Mouse (Mus musculus) heart, postnatal 0 days (tissue): ENCODE results near the gene Cpeb1.

Experiments used
- CTCF ChIP-seq: IDR thresholded peaks from 2 replicates; pipeline ENCODE4 v1.5.1; 2016; ENCODE audit warnings: antibody characterized with exemption, control low read depth, low read depth
- EP300 ChIP-seq: IDR thresholded peaks from 2 replicates; pipeline ENCODE4 v1.6.1; 2016; ENCODE audit warnings: antibody characterized with exemption, low read depth

GRCm38 (mm10) chr7:81327661-81328060 lies 127.6 kb downstream of the Cpeb1 start:
- no peak for TF ChIP-seq CTCF
- no peak for TF ChIP-seq EP300
